Mouse (Mus musculus): ENCODE measurements around the gene Coro2b.

Coro2b gene

DNA sequence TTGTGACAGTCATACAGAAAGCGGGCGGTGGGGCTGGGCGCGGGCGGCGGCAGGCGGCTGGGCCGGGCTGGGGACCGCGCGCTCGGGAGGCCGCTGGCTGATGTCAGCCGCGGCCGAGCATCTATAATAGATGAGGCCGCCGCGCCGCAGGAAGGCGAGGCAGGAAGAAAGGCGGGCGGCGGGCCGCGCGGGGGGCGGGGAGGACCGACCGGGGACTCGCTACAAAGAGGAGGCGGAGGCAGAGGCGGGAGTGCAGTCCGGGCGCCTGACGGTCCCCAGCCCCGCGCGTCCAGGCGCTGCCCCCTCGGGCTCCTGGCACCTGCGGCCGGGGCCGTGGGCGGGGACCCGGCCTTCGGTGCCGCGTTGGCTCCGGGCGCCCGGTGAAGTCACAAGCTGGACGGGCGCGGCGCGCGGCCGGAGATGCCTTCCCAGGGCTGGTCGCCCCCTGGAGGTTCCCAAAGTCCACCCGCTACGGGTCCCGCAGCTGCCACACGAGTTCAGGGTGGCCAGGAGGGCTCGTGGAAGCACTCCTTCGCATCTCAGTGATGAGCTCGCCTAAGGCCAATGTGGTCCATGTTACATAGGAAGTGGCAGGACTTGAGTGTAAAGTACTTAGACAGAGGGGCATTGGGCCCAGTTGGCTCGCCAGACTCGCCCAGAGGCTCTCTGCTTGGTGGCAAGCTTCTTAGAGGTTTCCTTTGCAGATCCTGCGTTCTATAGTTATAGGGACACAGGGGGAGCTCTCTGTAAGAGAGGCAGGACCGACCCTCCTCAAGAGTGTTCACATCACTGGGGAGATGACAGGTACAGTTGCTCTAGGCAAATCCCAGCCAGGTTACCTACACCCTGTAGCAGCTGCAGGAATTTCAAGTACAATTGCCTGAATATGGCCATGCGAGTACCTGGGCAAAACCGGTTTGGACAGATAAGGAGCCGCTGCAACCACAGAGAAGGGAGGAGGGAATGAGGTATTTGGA is at the start of gene Coro2b:
Gene Coro2b, minus strand, starts transcription at position 390 of the 977 bp plus-strand sequence.
- no peak for DNase-seq (ENCODE audit: extremely low spot score, low read depth, low spot score)

DNA sequence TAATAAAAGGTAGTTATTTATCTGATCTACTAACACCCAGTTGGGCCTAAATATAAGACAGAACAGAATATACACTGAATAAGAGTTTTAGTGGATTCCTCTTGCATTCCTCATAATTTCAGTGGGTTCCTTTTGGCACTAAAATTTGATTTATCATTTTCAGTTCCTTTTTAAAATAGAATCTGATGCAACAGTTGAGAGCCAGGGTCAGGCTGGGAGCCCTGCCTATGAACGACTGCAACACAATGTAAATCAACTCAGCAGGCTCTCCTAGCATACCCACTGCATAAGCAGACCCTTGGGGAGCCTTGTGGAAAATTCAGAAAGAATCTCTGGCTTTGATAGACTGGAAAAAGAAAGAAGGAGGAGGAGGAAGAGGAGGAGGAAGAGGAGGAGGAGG is 40.7 kb upstream of the Coro2b start:
- DNase-seq (ENCODE audit: extremely low spot score, low read depth, low spot score) = no peak

- DNase-seq (ENCODE audit: extremely low spot score, low read depth, low spot score) = no peak
These were observed 32.3 kb upstream of the Coro2b start for GRCm38 (mm10) chr9:62569121-62569520.

DNA sequence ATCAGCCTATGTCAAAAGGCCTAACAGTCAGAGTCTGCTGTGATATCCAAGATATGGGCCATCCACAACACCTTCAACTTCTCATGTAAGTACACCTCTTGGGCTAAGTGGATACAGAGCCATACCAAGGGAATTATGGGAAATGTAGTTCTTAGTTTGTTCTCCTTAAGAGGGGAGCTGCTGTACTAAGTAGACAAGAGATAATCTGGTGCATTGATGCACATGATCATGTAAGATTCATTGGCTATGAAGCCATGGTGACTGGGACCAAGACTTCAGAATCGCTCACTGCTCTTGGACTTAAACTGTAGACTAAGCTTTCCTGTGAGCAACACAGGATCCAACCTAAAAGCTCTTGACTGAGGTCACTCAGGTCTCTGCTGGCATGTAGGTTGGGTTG is 31.0 kb upstream of the Coro2b start:
- no peak for DNase-seq (ENCODE audit: extremely low spot score, low read depth, low spot score)

DNA sequence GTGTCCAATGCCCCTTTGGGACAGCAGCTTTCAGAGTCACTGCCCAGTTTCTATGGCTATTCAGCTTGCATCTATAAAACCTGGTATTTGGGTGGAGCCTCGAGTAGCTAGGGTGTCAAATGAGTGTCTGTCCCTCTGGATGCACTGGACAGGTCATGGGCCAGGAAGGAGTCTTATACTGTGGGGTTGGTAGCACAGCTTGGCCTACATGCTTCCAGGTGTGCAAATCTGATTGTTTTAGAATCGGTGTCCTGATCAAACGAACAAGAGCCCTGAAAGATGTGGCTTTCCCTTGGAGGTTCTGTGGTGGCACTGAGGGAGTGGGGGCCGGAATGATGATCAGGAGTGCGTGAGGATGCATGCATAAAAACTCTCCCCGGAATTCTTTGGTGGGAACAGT is 25.4 kb upstream of the Coro2b start:
- DNase-seq (ENCODE audit: extremely low spot score, low read depth, low spot score) = no peak

DNA sequence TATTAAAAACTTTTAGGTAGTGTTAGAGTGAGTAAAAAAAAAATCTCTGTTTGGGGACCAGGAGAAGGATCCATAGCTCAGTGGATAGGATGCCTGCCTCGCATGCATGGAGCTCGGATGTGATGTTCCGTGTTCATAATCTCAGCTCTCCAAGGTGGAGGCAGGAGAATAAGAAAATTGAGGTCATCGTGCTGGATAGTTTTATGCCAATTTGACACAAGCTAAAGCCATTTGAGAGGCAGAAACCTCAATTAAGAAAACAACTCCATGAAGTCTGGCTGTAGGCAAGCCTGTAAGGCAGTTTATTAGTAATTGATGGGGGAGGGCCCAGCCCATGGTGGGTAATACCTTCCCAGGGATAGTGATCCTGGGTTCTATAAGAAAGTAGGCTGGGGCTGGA is 23.6 kb upstream of the Coro2b start:
- DNase-seq (ENCODE audit: extremely low spot score, low read depth, low spot score) = no peak

DNA sequence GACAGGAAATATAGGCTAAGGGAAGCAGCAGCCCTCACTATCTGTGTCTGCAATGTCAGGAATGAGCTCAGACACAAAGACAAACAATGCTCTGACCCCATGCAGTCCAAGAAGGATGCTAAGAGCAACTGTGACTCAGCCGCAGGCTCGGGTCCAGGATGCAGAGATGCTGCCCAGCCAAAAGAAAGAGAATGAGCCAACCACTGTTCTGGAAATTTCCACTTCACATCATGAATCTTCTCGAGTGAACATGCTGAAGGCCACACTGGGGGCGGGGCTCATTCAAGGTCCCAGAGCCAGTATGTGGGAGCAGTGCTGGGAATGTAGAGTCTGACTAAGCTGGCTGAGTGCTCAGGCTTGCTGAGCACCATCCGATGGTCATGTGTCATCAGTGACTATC is 23.2 kb upstream of the Coro2b start:
- DNase-seq (ENCODE audit: extremely low spot score, low read depth, low spot score) = no peak

- DNase-seq (ENCODE audit: extremely low spot score, low read depth, low spot score) = no peak
These were observed 22.6 kb upstream of the Coro2b start for GRCm38 (mm10) chr9:62559446-62559845.

- DNase-seq (ENCODE audit: extremely low spot score, low read depth, low spot score) = no peak
These were observed 21.2 kb upstream of the Coro2b start for GRCm38 (mm10) chr9:62558058-62558457.

DNA sequence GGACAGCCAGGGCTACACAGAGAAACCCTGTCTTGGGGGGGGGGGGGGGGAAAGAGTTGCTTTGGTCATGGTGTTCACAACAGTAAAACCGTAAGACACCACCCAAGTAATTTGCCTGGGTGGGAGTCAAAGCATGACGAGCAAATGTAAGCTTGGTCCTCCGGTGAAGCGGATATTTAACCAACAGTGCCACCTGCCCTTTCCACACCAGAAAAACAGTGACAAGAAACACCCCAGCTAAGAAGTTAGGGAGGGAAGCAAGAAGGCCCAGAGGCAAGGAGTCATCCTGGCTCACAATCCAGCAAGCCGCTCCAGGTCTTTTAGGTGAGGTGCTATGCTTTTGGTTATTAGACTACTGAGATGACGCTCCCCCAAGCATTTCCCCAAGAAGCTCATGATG is 19.9 kb upstream of the Coro2b start:
- no peak for DNase-seq (ENCODE audit: extremely low spot score, low read depth, low spot score)

GRCm38 (mm10) chr9:62555258-62555856 is 18.5 kb upstream of the Coro2b start:
- DNase-seq (ENCODE audit: extremely low spot score, low read depth, low spot score) = no peak

DNA sequence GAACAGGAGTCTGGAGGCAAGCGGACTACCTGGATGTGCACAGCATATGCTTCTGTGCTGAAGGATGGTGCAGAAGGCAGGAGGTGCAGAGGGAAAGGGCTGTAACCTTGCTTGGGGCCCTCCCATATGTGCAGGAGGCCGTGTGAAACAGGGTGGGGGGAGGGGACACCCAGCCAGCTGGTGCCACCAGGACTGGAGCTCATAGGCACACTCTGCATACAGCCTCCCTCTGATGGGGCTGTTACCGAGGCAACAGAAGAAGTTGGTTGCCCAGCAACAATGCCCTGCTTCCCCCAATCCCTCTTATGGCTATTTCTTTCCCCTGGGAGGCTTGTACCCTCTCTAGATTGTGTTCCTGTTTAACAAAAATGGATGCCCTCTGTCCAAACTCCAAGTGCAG is 17.8 kb upstream of the Coro2b start:
- DNase-seq (ENCODE audit: extremely low spot score, low read depth, low spot score) = no peak

- DNase-seq (ENCODE audit: extremely low spot score, low read depth, low spot score) = peak; percentile 35
These were observed 16.6 kb upstream of the Coro2b start for GRCm38 (mm10) chr9:62553366-62553940.

GRCm38 (mm10) chr9:62551531-62551930 is 14.7 kb upstream of the Coro2b start:
- no peak for DNase-seq (ENCODE audit: extremely low spot score, low read depth, low spot score)

DNA sequence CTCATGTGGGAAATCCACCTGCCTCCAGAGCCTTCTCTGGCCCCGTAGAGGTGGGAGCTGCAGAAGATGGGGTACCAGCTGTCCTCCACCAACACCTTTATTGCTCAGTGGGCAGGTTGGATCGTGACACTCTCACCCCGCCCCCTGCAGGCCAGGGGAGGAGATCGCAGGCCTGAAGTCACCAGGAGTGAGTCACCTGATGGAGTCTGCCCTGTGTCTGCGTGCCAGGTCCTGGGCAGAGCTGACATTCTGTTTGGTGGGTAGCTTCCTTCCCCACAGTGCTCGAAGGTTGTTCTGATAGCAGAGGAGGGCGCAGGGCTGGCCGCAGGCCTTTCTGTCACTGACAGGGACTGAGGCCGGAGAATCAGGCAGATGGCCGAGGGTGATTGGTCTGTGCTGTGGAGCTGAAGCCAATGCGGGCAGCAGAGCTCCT is 13.8 kb upstream of the Coro2b start:
- no peak for DNase-seq (ENCODE audit: extremely low spot score, low read depth, low spot score)

DNA sequence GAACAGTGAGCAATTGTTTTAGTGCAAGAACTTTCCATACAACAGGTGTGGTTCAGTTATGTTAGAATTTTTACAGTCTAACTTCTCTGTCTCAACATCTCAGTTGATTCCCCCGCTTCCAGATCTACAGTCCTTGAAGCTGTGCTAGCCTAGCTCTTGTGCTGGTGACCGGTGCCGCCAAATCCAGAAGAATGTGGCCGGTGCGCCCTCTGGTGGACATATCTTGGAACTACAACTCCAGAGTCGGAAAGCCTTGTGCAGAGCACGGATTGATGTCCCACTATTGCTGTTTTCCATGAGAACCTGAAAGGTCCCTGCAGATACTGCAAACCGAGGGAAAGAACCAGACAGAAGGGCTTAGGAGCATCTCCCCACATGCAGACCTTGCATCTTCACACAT is 13.0 kb upstream of the Coro2b start:
- DNase-seq (ENCODE audit: extremely low spot score, low read depth, low spot score) = peak; percentile 63

- DNase-seq (ENCODE audit: extremely low spot score, low read depth, low spot score) = no peak
These were observed 10.6 kb upstream of the Coro2b start for GRCm38 (mm10) chr9:62547476-62547875.

DNA sequence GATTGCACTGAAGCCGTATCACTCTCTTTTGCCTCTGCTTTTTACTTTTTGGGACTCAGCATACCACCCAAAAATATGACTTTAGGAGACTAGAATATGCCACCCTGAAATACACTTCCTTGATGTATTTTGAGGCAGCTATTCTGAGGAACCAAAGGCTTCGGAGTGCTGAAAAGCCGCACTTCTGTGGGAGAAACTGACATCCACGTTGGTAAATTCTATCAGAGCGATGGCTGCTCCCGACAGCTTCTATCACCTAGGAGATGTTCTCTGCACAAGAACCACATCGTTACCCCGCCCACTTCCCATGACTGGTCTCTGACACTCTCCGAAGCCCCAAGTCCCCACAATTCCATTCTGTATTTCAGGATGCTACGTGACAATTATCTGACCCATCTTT is 8.0 kb upstream of the Coro2b start:
- DNase-seq (ENCODE audit: extremely low spot score, low read depth, low spot score) = no peak

GRCm38 (mm10) chr9:62543878-62544277 is 7.0 kb upstream of the Coro2b start:
- DNase-seq (ENCODE audit: extremely low spot score, low read depth, low spot score) = no peak

DNA sequence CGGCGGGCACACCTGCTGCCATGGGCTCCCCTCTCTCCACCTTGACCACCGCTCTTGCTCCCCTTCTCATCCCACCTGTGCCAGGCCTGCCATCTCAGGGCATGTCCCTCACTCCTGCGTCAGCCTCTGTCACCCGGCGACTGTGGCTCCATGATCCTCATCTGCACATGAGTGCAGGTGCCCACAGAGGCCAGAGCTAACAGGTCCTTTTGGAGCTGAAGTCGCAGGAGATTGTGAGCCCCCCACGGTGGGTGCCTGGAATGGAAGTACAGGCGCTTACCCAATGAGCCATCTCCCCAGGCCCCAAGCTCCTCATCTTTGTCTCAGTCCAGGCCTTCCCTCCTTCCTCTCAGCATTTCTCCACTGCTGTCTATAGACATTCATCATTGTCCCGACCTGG is 4.8 kb upstream of the Coro2b start:
- DNase-seq (ENCODE audit: extremely low spot score, low read depth, low spot score) = no peak

GRCm38 (mm10) chr9:62541182-62541581 is 4.3 kb upstream of the Coro2b start:
- no peak for DNase-seq (ENCODE audit: extremely low spot score, low read depth, low spot score)

GRCm38 (mm10) chr9:62540736-62541135 is 3.9 kb upstream of the Coro2b start:
- no peak for DNase-seq (ENCODE audit: extremely low spot score, low read depth, low spot score)

Data from hindlimb bud, embryonic 11.5 days (tissue).